Mouse (Mus musculus) embryonic facial prominence, embryonic 10.5 days (tissue): ENCODE measurements around the gene Grrp1. TPM values are rescaled to one million over a fixed set of nuclear protein-coding genes. Genes with fewer than 3 reads are reported as not detected.

Experiments
- DNase-seq: peaks from one replicate; pipeline ENCODE4 v3.0.0-alpha.2; 2017; ENCODE audit warnings: low spot score
- H3K27ac ChIP-seq: fragments of 300-500 bp; sonication (generic); replicated peaks from 2 replicates; pipeline ENCODE4 v1.5.1; 2016; ENCODE audit warnings: mild to moderate bottlenecking
- H3K27me3 ChIP-seq: fragments of 300-500 bp; sonication (generic); replicated peaks from 2 replicates; pipeline ENCODE4 v1.6.1; 2016; ENCODE audit warnings: low read depth, mild to moderate bottlenecking; ENCODE audit not compliant: poor library complexity, severe bottlenecking
- H3K36me3 ChIP-seq: fragments of 300-500 bp; sonication (generic); replicated peaks from 2 replicates; pipeline ENCODE4 v1.6.1; 2016; ENCODE audit warnings: mild to moderate bottlenecking, moderate library complexity
- H3K4me1 ChIP-seq: fragments of 300-500 bp; sonication (generic); 2 replicates; pipeline ENCODE4 v1.6.1; 2016
- H3K4me3 ChIP-seq: fragments of 300-500 bp; sonication (generic); 2 replicates; pipeline ENCODE4 v1.5.1; 2016; ENCODE audit warnings: mild to moderate bottlenecking, moderate library complexity
- H3K9me3 ChIP-seq: fragments of 300-500 bp; sonication (generic); 2 replicates; pipeline ENCODE4 v1.6.1; 2016; ENCODE audit warnings: mild to moderate bottlenecking
- WGBS: fragments of 180-500 bp; shearing (Covaris S2); methylation state at CpG from one replicate; pipeline ENCODE4 v1.1.7; 2016; 5-methylcytosine and 5-hydroxymethylcytosine counted together
- polyA plus RNA-seq: library from polyadenylated mRNA; unstranded; fragments of >200 nt; fragmentation: Nextera tagmentation; extraction: Ambion mirVana; gene quantifications from 2 replicates; pipeline ENCODE4 v1.2.1, GENCODE M21; 2016

Grrp1 gene
- polyA plus RNA-seq, 1 experiment from 2014 or later: 7.9 TPM

DNA sequence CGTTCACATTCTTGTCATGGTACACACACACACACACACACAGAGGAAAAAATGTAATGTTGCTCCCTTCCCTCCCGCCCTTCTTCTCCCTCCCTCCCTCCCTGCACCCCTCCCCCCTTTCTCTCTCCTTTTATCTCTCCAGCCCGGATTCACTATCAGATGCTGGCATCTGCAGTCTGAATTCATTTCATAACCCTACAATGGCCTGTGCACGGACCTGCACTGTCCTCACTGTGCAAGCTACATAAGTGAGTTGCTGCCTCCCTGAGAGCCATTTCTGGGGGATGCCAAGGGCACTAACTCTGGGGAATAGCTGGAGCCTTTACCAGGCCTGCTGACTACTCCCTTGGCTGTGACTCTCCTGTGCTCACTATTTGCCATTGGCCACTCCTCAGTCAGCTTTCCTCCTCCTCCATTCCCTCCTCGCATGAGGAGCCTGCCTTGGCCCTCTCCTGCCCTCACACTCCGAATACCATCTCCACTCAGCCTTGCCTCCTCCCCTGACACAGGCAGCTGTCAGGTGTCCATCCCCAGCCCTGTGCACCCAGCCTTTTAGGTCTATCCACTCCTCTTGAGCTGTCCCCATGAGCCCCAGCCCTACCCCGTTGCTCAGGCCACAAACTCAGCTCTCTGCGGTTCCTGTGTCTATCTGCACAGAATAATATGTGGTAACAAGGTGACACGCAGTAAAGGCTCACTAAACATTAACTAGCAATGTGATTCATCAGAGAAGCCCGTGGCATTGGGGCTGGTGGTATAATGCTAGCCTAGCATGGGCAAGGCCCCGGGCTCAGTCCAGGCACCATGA is 30.9 kb downstream of the Grrp1 start:
- H3K4me1 ChIP-seq: peaks cover 6% of the 10 kb centered on the region
- no peak for DNase-seq
- no peaks in the 10 kb centered on the region for H3K36me3 ChIP-seq
- no peak overlapping the region for H3K4me3 ChIP-seq
- H3K9me3 ChIP-seq: no peaks in the 10 kb centered on the region
- H3K27me3 ChIP-seq: no peaks in the 10 kb centered on the region
- 71% methylated on average over 11 of the region's 11 CpGs for WGBS
- H3K27ac ChIP-seq: no peak overlapping the region

DNA sequence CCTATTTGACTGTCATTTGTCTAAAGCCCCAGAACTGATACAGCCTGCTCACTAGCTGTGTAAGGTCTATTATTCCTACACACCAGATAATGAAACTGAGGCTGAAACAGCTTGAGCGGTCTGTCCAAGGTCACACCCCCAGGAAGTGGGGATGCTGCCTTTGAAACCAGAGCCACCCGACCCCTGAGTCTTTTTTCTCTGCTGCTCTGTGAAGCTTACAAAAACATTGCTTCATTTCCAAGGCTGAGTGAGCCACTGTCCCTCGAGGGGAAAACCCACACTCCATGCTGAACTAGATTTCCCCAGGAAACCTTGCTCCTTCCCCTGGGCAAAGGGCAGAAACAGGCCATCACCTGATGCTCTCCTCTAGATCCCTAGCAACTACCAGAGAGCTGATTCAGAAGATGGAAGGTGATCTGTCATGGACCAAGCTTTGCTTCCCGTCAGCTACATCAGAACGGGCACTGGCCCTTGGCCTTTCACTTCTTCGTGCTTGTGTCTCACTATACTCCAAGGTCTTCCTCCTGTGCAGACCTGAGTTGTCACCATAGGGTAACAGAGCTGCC is 47.3 kb downstream of the Grrp1 start:
- DNase-seq: no peak
- H3K4me3 ChIP-seq: no peak overlapping the region
- 0 out of 2 replicates have a peak, but pooled peaks cover 5% of the 10 kb centered on the region for H3K27me3 ChIP-seq
- no peaks in the 10 kb centered on the region for H3K9me3 ChIP-seq
- 50% methylated on average over 6 of the region's 6 CpGs for WGBS
- peaks cover 15% of the 10 kb centered on the region for H3K4me1 ChIP-seq
- H3K27ac ChIP-seq: no peak overlapping the region
- no peaks in the 10 kb centered on the region for H3K36me3 ChIP-seq

DNA sequence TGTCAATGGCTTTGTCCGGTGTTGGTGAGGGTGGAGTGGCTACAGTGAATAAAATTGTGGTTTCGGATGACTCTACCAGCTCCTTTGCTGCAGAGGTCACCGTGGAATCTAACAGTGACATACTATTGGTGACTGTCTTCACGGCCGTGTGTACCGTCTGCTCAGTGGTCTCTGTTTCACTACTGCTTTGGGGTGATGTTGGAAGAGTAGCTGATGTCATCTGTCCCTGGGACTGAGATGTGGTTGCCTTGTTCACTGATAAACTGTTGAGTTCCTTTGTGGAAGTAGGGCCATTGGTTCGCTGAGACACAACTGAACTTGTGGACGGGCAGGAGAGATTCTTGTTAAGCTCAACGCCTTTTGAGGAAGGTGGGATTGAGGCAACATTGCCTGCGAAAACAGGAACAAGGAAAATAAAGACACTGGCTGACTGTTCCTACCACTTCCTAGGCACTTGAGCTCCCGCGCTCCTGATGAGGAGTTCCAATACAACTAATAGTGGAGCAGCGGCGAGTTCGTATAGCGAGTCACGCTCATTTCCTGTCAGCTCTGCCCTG is 50.5 kb downstream of the Grrp1 start:
- 76% methylated on average over 17 of the region's 17 CpGs for WGBS

DNA sequence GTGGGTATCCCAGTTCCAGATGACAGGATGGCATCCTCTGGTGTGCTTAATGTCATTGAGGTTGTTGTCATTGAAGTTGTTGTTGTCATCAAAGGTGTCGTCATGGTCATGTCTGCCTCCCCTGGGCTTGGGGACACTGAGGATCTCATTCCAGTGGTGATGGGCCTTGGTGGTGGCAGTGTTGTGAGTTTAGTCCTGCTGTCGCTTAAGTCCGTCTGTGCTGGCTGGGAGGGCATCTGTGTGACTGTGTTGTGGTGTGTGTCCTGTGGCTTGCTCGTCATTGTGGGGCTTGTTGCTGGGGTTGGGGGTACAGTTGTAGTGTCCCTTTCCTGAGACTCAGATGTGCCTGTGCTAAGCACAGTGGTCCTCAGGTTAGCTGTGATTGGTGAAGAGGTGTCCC is 51.0 kb downstream of the Grrp1 start, which contains the start of gene Gm7534:
TSS of gene Gm7534 (minus strand) at position 101 of the 400 bp plus-strand sequence.
- Histone ChIP-seq H3K9me3 (no peaks in the 10 kb centered on the region), H3K4me1 (peaks cover 11% of the 10 kb centered on the region), H3K36me3 (no peaks in the 10 kb centered on the region), H3K4me3 (no peak within 1 kb of the TSS), H3K27ac (no peak within 1 kb of the TSS), H3K27me3 (no peaks in the 10 kb centered on the region)
- 91% methylated on average over 4 of the region's 4 CpGs for WGBS
- no peak for DNase-seq

More for the DNA sequence above, 50.5 kb downstream of the Grrp1 start:
- Histone ChIP-seq H3K4me3 (no peak overlapping the region), H3K27ac (no peak overlapping the region), H3K27me3 (no peaks in the 10 kb centered on the region), H3K4me1 (peaks cover 11% of the 10 kb centered on the region), H3K36me3 (no peaks in the 10 kb centered on the region), H3K9me3 (no peaks in the 10 kb centered on the region)
- DNase-seq: no peak

Other genes with a start within 250 kb of the Grrp1 start
- gene Lin28a, start 235.3 kb downstream of the Grrp1 start, polyA plus RNA-seq: 18.7 and 24.2 TPM in 2 replicates
- gene Zfp683, start 200.3 kb downstream of the Grrp1 start, polyA plus RNA-seq: not detected in 2 replicates
- gene Crybg2, start 193.3 kb downstream of the Grrp1 start, polyA plus RNA-seq: 4.1 and 7.1 TPM in 2 replicates
- gene Cd52, start 159.0 kb downstream of the Grrp1 start, polyA plus RNA-seq: 3.5 and 4.5 TPM in 2 replicates
- 4.5 and 7.1 TPM in 2 replicates for gene Ubxn11, start 151.5 kb downstream of the Grrp1 start, polyA plus RNA-seq
- gene Sh3bgrl3, start 125.3 kb downstream of the Grrp1 start, polyA plus RNA-seq: 300 and 316 TPM in 2 replicates
- gene Cep85, start 67.0 kb downstream of the Grrp1 start, polyA plus RNA-seq: 32.3 and 33.2 TPM in 2 replicates
- gene Gm7534, start 51.1 kb downstream of the Grrp1 start, polyA plus RNA-seq: 0.06 and 0.07 TPM in 2 replicates
- not detected in 2 replicates for gene Catsper4, start 26.7 kb downstream of the Grrp1 start, polyA plus RNA-seq
- gene Cnksr1, start 15.7 kb downstream of the Grrp1 start, polyA plus RNA-seq: 2.6 and 3.4 TPM in 2 replicates
- 0.32 and 1.1 TPM in 2 replicates for gene E130218I03Rik, start 10.4 kb downstream of the Grrp1 start, polyA plus RNA-seq
- gene Zfp593, start 8.5 kb downstream of the Grrp1 start, polyA plus RNA-seq: 21.0 and 21.8 TPM in 2 replicates
- not detected in 2 replicates for gene Gm30191, start 7.2 kb downstream of the Grrp1 start, polyA plus RNA-seq
- 19.2 and 24.3 TPM in 2 replicates for gene Pdik1l, start 33.8 kb upstream of the Grrp1 start, polyA plus RNA-seq
- gene Trim63, start 61.0 kb upstream of the Grrp1 start, polyA plus RNA-seq: 0.31 and 0.34 TPM in 2 replicates
- 0.07 TPM in 1 of 2 replicates, not detected in the other for gene Slc30a2, start 89.1 kb upstream of the Grrp1 start, polyA plus RNA-seq
- gene Extl1, start 129.7 kb upstream of the Grrp1 start, polyA plus RNA-seq: 0.25 and 0.66 TPM in 2 replicates
- 7.0 and 8.3 TPM in 2 replicates for gene Pafah2, start 142.2 kb upstream of the Grrp1 start, polyA plus RNA-seq
- gene Stmn1, start 214.2 kb upstream of the Grrp1 start, polyA plus RNA-seq: 2,394 and 2,556 TPM in 2 replicates
- 1.2 and 2.1 TPM in 2 replicates for gene Paqr7, start 242.6 kb upstream of the Grrp1 start, polyA plus RNA-seq